Mouse (Mus musculus): ENCODE measurements around the gene Nfix.

DNA sequence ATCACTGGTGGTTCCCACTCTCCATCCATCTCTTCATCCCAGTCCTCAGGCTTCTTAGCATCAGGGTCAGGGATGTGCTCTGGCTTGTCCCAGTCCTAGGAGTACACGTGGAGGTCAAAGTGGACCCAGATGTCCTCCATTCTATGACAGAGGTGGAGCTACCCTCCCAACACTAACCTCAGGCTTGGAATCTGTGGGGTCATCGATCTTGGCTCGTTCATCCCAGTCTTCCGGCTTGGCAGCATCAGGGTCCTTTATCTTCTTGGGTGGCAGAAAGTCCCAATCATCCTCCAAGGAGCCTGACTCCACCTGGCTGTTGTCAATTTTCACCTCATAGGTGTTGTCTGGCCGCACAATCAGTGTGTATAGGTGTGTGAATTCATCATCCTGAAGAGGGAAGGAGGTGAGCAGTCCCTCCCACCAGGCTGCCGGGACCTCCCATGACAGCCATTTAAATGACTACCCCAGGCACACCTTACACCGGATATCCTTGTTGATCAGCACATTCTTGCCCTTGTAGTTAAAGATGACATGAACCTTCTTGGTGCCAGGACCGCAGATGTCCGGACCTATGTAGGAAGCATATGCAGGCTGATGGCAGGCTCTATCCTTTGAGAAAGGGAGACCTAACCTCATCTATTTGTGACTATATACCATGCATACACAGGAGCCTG is 44.4 kb upstream of the Nfix start:
- TF ChIP-seq CTCF (IDR thresholded peaks at IDR 0.05; ENCODE audit: low read depth) (no peak), EP300 (optimal IDR thresholded peaks at IDR 0.05) (no peak)

All from stomach, postnatal 0 days (tissue).